Mouse (Mus musculus) embryo, embryonic 11.5 days (tissue): ENCODE data around the gene Ppm1l.
"Not testable (repeated sequence)": the region's sequence is repeated elsewhere in the genome, so short reads cannot be mapped to it uniquely, and the experiment has no call there.

Experiments used
- DNase-seq: peaks from one replicate; pipeline ENCODE4 v3.0.0-alpha.2; 2012; ENCODE audit warnings: low read depth, low spot score

The Ppm1l gene

DNA sequence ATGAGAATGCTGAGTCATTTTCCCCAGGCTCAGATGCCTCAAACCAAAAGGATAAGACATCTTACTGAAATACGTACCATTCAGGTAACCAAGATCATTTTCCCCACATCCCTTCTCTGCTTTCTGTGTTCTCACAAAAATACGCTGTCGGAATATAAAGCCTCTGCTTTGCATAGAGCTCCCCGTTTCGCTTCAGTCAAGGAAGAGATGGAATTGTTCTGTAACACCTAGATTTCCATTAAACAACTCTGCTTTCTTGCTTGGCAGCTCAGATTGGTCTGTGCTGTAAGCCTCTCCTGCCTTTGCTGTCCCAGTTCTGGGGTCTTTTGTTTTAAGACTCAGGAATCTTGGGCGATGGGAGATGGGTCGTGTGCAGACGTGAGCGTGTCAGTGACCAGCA is 51.3 kb downstream of the Ppm1l start:
- no peak for DNase-seq

GRCm38 (mm10) chr3:69372731-69373130 is 56.1 kb downstream of the Ppm1l start:
- DNase-seq: no peak

DNA sequence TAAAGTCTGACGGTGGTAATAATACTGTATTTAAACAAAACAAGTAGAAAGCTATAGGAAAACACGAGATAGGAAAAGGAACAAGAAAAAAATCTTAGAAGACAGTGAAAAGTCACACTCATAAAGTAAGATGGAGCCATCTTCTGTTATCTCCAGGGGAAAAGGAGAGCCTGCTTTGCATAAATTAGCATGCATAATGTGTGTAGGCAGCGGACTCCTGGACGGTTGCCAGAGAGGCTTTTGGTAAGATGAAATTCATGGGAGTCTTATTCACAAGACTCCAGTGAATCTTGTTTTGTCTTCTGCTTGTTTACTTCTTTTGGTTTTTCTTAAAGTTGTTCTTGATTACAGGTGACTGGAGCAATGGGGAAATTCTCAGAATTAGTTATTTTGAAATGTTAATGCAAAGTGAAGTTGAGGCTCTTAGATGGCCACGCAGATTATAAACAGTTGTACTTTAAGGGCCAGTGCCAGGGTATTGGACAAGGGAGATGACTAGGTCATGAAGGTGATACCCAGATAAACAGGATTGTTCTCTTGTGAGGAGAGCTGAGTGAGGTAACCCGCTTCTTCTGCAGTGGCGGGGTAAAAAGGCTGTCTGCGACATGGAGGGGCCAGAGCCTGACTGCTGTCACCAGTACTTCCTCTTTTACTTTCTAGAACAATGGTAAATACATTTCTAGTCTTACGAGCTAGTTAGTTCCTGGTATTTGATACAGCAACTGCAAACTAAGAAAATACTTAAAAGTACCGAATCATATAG is 57.1 kb downstream of the Ppm1l start:
- no peak for DNase-seq

- no peak for DNase-seq
Measured at GRCm38 (mm10) chr3:69374538-69374937, 57.9 kb downstream of the Ppm1l start.

GRCm38 (mm10) chr3:69374983-69375382 is 58.3 kb downstream of the Ppm1l start:
- DNase-seq: no peak

DNA sequence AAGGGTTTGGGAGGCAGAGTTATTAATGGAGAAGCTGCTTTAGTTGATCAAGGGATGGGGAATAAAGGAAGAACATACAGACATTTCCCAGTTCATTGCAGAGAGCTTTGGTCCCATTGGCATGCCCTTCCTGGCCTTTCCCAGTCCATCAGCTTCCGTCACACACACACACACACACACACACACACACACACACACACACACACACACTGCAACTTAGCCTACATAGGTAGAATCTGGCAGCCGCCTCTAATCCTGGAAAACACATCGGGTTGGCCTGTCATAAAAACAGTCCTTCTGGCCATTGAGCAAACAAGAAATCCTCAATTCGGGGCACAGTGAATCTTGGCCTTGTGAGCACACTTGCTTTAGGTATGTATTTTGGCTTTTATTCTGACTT is 64.6 kb downstream of the Ppm1l start:
- no peak for DNase-seq

GRCm38 (mm10) chr3:69391834-69392233 is 75.2 kb downstream of the Ppm1l start:
- DNase-seq: not testable (repeated sequence)

GRCm38 (mm10) chr3:69392298-69392697 is 75.6 kb downstream of the Ppm1l start:
- DNase-seq: no peak

- DNase-seq: no peak
Measured at GRCm38 (mm10) chr3:69393079-69393478, 76.4 kb downstream of the Ppm1l start.

- DNase-seq: no peak
Measured at GRCm38 (mm10) chr3:69393991-69394390, 77.3 kb downstream of the Ppm1l start.

GRCm38 (mm10) chr3:69395084-69395483 is 78.4 kb downstream of the Ppm1l start:
- DNase-seq: no peak

DNA sequence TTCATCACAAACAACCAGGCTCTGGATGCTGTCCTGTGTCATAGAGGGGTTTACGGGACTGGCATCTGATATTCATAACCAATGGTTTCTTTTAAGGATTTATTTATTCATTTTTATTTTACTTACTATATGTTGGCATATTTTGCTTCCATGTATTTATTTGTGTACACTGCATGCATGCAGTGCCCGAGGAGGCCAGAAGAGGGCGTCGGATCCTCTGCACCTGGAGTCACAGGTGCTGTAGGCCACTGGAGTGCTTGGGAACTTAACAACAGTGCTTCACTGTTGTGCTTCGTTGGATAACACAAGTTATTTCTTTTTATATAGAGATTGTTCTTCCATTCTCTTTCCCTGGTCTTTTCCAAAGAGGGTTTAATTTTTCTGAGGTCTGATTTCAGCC is 81.1 kb downstream of the Ppm1l start:
- no peak for DNase-seq

GRCm38 (mm10) chr3:69399336-69399735 is 82.7 kb downstream of the Ppm1l start:
- DNase-seq: no peak

DNA sequence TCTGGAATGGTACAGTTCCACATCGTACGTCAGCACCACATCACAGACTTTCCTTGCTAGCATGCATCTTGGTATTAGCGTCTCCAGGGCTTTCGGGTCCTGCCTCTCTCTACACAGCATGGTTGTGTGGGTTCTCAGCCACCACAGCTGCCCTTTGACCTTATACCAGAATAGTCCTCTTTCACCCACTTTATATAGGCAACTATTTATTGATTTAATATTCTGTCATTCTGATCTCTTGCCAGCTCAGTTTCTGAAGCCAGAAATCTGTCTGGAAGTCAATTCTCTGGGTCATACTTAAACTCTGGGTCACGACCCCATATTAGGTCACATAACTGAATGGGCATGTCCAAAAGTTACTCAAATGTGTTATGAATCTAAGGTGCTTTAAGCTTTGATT is 86.5 kb downstream of the Ppm1l start:
- no peak for DNase-seq

DNA sequence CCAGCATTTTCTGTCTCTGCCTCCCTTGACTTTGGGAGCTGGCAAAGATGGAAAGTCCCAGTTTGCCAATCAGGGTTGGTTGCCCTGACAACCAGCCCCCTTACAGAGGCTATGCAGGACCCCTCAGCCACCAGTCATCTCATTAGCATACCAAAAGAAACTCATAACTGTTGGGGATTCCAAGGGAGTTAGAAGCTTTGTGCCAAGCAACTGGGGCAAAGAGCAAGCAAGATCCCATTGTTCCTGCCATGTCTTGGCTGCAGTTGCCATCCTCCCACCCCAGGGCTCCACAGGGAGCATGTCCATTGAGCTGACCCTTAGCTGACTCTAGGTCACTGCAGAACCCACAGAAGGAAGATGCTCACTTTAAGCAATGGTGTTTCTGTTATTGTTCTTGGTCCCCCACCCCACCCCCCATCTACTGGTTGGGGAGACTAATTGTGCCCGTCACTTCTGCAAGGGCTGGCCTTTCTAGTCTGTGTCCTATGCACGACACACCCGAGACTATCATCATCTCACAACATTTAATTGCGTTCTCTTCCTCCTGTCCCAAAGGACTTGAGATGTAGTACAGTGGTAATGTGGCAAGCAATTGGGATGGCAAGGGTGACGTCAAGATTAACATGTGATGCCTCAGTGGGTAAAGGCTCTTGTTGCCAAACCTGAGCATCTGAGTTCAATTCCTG is 89.7 kb downstream of the Ppm1l start:
- peak; percentile 31 for DNase-seq

GRCm38 (mm10) chr3:69408064-69408463 is 91.4 kb downstream of the Ppm1l start:
- no peak for DNase-seq

DNA sequence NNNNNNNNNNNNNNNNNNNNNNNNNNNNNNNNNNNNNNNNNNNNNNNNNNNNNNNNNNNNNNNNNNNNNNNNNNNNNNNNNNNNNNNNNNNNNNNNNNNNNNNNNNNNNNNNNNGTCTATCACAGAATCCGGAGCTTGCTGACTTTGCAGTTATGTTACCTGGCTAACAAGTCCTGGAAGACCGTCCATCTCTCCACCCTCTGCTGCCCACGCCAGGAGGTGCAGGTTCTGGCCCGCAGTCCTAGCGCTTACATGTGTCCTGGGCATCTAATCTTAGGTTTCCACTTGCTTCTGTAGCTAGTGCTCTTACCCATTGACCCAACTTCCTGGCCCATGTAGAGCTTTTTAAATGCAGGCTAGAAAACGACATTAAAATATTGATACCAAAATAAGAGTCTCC is 99.5 kb downstream of the Ppm1l start:
- DNase-seq: no peak

- DNase-seq: no peak
Measured at GRCm38 (mm10) chr3:69422741-69423140, 106.1 kb downstream of the Ppm1l start.

DNA sequence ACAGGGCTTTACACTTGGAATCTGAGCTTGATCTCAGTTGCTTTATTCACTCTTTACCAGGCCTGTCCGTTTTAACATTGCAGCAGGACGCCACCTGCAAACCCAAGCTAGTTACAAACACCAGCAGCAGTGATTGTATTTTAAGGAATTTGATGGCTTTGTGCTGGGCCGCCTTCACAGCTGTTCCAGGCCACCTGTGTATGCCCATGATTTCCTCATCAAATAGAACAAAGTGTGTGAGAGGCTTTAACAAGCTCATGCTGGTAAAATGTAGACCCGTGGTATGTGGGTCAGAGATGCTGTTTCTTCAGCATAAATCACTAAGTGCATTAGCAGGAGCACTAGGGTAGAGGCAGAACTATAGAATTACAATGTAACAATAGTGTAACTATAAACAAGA is 106.7 kb downstream of the Ppm1l start:
- DNase-seq: peak; percentile 23

GRCm38 (mm10) chr3:69424781-69425180 is 108.1 kb downstream of the Ppm1l start:
- DNase-seq: not testable (repeated sequence)

DNA sequence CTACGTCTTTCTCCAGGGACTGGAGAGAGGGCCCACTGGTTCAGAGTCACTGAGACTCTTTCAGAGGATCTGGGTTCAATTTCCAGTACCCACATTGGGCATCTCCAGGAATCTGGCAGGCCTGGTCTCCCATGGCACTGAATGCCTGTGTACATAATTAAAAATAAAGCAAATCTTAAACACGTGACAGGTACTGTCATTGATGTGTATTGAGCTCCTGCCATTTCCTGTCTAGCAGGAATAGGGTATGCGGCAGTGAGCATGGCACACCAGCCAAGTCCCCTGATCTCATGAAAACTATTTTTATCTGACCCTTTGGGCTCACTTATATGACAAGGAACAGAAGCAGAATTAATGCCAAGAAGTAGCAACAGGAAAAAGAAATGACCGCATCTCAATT is 110.6 kb downstream of the Ppm1l start:
- no peak for DNase-seq

GRCm38 (mm10) chr3:69428221-69428620 is 111.6 kb downstream of the Ppm1l start:
- DNase-seq: no peak

- DNase-seq: no peak
Measured at GRCm38 (mm10) chr3:69429319-69429718, 112.7 kb downstream of the Ppm1l start.
